Mouse (Mus musculus): ENCODE results near the gene Lyg1.

DNA sequence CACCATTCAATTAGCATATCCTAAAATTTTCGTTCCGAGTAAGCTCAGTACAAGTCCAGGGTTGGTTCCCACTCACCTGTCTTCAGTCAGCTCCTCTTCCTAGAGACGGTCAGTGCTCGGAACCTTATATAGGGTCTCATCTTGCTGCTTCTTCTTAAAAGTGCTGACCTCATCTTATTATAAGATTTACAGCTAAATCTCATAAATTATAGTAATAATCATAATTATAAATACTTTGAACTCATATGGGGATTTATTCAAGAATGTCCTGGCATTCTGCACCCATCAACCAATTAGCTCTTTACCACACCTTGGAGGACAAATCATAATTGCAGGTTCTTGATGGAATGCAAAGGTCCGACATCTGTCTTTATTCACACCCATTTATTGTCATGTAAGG lies at the start of gene Lyg1:
- TF ChIP-seq CTCF (IDR thresholded peaks at IDR 0.05; ENCODE audit: low read depth, low read length) (no peak), POLR2A (IDR thresholded peaks at IDR 0.05; ENCODE audit: extremely low read depth, insufficient read depth, low read length) (no peak)

All from liver, adult 2 months (tissue).